Mouse (Mus musculus): Measurements from ENCODE around the gene Vsig2.

DNA sequence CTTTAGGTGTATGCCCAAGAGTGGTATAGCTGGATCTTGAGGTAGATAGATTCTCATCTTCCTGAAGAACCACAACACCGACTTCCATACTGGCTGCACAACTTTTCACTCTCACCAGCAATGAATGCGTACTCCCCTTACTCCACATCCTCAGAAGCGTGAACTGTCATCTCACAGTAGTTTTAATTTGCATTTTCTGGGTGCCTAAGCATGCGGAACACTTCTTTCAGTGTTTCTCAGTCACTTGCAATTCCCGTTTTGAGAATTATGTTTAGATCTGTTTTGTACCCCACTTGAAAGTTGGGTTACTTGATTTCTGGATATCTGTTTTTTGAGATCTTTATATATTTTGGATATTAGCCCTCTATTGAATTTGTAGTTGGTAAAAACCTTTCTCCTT is 44.5 kb downstream of the Vsig2 start:
- TF ChIP-seq CTCF (IDR thresholded peaks at IDR 0.05) (no peak), EP300 (IDR thresholded peaks at IDR 0.05) (no peak)
